Mouse (Mus musculus) telencephalon, adult 2 months (tissue): ENCODE results near the gene Olfr279.

Experiments
- DNase-seq: peaks from one replicate; pipeline ENCODE4 v3.0.0-alpha.2; 2011; ENCODE audit warnings: low read depth, low spot score

Gene Olfr279

GRCm38 (mm10) chr15:98492102-98492501, at the start of gene Olfr279:
Gene Olfr279 (plus strand): TSS chr15:98492402.
- DNase-seq: no peak

- DNase-seq: no peak
These were observed 47.6 kb upstream of the Olfr279 start for GRCm38 (mm10) chr15:98444561-98444960.

DNA sequence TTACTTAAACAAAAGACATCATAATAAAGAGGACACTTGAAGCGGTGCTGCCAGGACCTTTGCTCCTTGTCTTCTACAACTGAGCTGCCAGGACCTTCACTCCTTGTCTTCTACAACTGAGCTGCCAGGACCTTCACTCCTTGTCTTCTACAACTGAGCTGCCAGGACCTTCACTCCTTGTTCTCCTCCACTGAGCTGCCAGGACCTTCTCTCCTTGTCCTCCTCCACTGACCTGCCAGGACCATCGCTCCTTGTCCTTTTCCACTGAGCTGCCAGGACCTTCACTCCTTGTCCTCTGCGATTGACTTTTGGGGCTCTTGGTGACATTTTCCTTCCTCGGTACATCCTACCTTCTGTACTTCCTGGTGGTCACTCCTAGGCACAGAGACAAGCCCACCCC, 43.7 kb upstream of the Olfr279 start:
- DNase-seq: no peak

- DNase-seq: no peak
These were observed 39.9 kb upstream of the Olfr279 start, which contains the start of gene Olfr281 for GRCm38 (mm10) chr15:98452288-98452687. Gene Olfr281 (plus strand): TSS chr15:98452588.

DNA sequence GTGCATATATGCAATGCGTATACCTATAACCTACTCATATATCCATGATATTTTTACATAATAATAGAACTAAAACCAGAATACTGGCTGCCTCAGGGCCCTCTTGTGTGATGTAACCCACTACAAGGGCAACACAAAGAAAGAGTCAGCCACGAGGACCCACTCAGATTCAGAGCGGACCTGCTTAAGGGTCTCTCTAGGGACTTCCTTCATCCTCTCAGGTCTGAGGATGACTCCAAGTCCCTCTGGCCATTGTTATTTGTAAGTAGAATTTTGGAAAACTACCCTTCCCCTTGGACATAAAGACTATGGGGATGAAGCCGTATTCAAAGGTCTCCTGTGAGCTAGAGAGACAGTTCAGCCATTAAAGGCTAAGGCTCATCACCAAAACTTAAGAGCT, 22.6 kb upstream of the Olfr279 start, which contains the start of gene OR5BS1P:
OR5BS1P (plus strand) TSS at position 301 of the 400 bp plus-strand sequence.
- DNase-seq: no peak

DNA sequence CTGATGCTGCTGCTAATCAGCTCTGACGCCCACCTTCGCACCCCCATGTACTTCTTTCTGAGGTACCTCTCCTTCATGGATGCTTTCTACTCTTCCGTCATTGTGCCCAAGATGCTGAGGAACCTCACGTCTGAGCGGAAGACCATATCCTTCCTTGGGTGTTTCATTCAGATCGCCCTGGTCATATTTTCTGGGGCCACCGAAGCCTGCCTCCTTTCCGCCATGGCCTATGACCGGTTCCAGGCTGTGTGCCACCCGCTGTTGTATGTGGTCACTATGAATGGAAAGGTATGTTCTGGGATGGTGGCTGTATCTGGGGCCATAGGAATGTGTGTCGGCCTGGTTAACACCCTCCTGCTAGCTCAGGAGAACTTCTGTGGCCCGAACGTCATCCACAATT, 20.7 kb upstream of the Olfr279 start:
- DNase-seq: no peak

DNA sequence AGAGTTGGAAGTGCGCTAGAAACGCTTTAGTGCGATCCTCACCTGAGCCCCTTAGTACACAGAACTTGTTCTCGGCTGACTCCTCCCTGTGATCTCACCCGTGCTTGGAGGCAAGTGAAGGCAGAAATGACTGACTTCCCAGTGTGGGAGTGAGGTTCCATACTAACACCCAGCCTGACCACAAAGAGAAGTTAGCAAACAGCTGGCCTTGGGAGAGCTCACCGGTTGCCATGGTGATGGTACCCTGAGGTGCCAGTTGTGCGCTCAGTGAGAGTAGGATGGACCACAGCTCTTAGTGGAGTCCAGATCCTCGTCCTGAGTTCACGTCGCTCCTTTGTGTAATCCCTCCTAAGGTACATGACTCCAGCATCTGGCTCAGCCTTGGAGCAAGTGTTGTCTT, 17.2 kb upstream of the Olfr279 start:
- no peak for DNase-seq

DNA sequence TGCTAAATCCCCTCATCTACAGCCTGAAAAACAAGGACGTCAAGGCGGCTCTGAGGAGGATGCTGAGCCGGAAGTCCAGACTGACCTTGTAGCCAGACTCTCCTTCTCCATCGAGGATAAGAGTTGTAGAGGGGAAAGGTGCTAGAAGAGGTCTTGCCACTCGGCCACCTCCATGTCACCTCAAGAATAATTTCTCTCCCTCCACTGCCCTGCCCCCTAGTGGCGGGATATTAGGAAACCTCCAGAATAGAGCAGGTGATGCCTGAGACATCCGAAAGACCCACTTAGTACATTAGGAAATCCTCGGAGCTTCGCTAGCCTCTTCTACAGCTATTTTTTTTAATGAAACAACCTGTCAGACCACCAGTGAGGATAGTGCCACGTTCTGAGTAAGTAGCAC, 16.8 kb upstream of the Olfr279 start:
- no peak for DNase-seq

DNA sequence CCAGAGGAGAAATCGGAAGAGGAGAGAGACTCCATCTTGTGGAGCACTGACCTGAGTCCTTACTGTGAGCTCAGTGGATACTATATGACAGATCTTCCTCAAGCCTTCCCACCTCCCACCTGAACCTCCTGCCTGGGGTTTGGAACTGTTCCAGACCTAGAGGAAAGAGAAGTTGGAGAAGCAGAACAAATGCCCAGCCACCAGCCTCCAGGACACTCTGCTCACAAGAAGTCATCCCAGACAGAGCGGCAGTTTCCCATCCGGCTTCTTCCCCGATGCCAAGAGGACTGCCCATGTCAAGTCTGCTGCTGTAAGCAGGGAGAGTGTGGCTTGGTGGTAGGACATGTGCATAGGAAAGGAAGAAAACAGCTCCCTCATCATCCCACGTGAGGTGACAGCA, 15.9 kb upstream of the Olfr279 start:
- DNase-seq: no peak

- no peak for DNase-seq
These were observed 12.6 kb upstream of the Olfr279 start for GRCm38 (mm10) chr15:98479568-98480102.

GRCm38 (mm10) chr15:98482701-98483100, 9.5 kb upstream of the Olfr279 start, which contains the start of gene Lalba:
Gene Lalba (minus strand): TSS chr15:98482721.
- DNase-seq: no peak

GRCm38 (mm10) chr15:98483907-98484886, 8.0 kb upstream of the Olfr279 start:
- no peak for DNase-seq

DNA sequence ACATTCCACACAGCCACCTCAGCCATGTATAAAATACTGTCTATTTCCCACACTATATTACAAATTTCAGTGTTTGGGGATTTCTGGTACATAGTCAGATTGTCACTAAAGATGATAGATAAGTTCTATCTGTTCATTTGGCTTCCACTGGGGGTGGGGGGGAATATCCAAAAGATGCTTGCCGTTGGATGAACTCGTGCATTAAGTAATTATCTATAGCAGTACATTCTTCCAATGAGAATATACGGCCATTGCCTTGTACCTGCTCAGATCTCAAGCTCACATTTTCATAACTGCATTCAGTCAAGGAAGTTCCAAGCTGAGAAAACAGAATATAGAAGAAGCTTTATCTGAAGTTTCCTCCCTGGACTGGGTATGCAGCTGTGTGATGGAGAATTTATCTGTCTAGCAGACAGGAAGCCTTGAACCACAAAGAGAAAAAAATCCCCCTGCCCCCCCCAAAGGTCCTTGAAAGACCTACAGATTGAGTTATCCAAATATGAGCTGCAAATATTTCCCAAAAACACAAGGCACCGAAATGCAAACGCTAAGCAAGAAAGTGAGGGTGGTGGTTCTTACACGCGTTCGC, 5.7 kb upstream of the Olfr279 start:
- DNase-seq: no peak

DNA sequence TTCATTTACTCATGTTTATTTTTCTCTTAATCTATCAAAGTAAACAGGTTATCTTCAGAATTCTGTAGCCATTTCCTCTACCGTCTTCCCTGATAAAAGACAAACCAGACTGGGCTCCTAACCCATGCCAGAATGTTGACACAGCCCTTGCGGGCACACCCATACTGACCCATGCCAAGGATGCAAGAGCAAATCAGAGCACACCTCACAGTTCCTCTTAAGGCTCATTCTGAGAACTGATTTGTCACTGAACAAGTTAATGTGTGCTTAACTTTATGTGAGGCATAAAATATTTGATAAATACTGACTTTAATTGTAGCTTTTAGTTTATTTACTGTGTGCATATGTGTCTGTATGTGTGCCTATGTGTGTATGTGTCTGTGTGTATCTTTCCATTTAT, 870 bp upstream of the Olfr279 start:
- no peak for DNase-seq

DNA sequence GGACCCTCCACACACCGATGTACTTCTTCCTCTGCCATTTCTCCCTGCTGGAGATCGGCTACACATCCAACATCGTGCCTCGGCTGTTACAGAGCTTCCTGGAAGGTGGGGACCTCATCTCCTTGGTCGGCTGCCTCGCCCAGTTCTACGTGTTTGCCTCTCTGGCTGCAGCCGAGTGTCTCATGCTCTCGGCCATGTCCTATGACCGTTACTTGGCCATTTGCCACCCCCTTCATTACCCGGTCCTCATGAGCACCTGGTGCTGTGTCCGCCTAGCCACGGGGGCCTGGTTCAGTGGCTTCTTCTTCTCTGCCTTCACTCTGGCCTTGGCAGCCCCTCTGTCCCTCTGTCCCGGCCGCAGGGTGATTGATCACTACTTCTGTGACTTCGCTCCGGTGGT, 5.4 kb downstream of the Olfr279 start:
- DNase-seq: no peak

GRCm38 (mm10) chr15:98503317-98503716, 11.1 kb downstream of the Olfr279 start:
- no peak for DNase-seq

DNA sequence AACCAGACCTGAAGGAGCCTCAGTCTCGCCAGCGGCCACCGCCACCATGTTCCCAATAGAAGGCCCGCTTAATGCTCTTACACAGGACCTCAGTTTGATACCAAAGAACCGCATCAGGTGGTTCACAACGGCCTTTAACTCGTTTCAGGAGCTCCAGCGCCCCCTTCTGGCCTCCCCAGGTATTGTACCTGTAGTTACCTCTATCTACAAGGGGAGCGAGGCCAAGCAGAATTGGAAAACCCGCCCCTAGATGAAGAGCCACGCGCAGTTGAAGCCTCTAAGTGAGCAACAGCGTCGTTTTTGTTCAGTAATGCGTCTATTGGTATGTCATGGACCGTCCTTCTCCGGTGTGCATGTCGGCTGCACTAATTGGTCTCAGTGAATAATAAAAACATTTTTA, 12.3 kb downstream of the Olfr279 start:
- DNase-seq: no peak

DNA sequence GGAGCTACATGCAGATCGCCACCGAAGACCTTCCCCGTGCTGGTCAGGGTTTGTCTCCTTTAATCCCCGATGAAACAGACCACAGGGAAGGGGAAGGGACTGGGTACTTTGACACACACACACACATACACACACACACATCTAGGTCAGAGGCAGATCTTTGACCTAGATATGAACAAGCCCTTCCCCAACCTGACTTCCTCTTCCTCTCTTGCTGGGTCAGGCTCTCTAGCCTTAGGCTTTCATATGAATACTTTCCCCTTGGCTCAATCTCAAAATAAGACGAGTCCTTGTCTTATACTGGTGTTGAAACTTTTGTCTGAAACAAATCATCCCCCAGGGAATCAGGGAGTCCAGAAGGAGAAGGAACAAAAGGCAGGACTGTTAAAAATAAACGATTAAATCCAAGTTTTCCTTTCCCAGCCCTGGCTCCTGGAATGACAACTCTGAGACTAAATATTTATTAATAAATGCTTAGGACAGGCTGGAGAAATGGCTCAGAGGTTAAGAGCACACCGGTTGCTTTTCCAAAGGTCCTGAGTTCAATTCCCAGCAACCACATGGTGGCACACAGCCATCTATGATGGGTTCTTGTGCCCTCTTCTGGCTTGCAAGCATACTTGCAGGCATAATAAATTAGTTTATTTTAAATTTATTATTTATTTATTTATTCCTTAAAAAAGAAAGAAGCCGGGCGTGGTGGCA, 14.2 kb downstream of the Olfr279 start:
- no peak for DNase-seq

GRCm38 (mm10) chr15:98507321-98507720, 15.1 kb downstream of the Olfr279 start:
- DNase-seq: no peak

GRCm38 (mm10) chr15:98509387-98509786, 17.2 kb downstream of the Olfr279 start:
- no peak for DNase-seq

- no peak for DNase-seq
These were observed 18.5 kb downstream of the Olfr279 start for GRCm38 (mm10) chr15:98510438-98511385.
